ENCODE assay signal across 32 mouse cellular contexts in the genomic region with DNA sequence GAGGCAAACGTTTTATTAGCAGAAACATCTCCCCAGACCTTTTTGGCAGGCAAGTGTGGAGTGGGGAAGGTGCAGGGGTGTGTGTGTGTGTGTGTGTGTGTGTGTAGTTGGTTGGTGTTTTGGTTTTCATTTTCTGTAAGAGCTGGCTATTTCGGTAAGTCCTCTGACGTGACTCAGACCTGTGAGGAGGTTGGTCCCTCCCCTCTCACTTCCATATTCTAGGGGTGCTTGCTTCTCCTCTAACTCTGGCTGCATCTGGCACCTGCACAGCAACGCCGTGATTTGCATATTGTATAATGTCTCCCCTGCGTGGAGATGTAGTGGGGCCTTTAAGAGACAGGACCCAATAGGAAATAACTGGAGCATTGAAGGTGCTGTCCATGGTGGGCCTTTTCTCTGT. TPM values are rescaled to one million over a fixed set of nuclear protein-coding genes. Genes with fewer than 3 reads are reported as not detected.
DNase-seq lines count a peak whose midpoint lies in the region; ATAC-seq and TF ChIP-seq lines count a peak whose summit lies in the region.
"Had no signal": no experiment of that assay in that cellular context is flagged by ENCODE, and none has a peak within 500 bp of the region (broad histone marks: within the 10 kb centered on the region; RNA-seq: fewer than 3 reads in every experiment).

No protein-coding gene starts in this region.

- DNase-seq in embryonic facial prominence, embryonic 11.5 days (ENCODE audit: low spot score), result peak; percentile 21
- no peak for DNase-seq in embryonic facial prominence, embryonic 10.5 days (ENCODE audit: low spot score)
- DNase-seq in limb, embryonic 14.5 days (ENCODE audit: low spot score), result peak; percentile 22
- DNase-seq in limb, embryonic 10.5 days (ENCODE audit: low spot score), result no peak
- DNase-seq in CH12.LX (ENCODE audit: extremely low read depth), result peak; percentile 88
- DNase-seq in splenic B cell, adult 2 months (ENCODE audit: low read depth, low spot score), result peak; percentile 55
- DNase-seq in gastrocnemius, postnatal 4 days (ENCODE audit: low spot score in 2 of 2), result no peak
- no peak for DNase-seq in adrenal gland, postnatal 4 days (ENCODE audit: low spot score in 2 of 2)
- DNase-seq: adrenal gland, postnatal 14 days; cerebellum, adult 2 months; heart, postnatal 14 days; kidney, adult 2 months; liver, embryonic 13.5 days; lung, adult 18-20 months; midbrain, embryonic 14.5 days; retina, postnatal 1 day; thymus, adult 18-20 months; thymus, postnatal 25 days had no signal

- H3K79me2 ChIP-seq in CH12.LX (replicated peaks; ENCODE audit: control insufficient read depth, extremely low read depth, insufficient read depth, poor library complexity, severe bottlenecking), result no peaks in the 10 kb centered on the region

- H3K9ac ChIP-seq in embryonic facial prominence, embryonic 11.5 days (replicated peaks; ENCODE audit: low read length), result no peak overlapping the region
- no peak overlapping the region for H3K9ac ChIP-seq in limb, embryonic 14.5 days (ENCODE audit: low read depth, low read length, severe bottlenecking)
- H3K9ac ChIP-seq in CH12.LX (ENCODE audit: insufficient read depth, low read depth), result no peak overlapping the region
- H3K9ac ChIP-seq: embryonic facial prominence, embryonic 12.5 days; forebrain, embryonic 15.5 days; hindbrain, embryonic 15.5 days; limb, embryonic 15.5 days; liver, embryonic 13.5 days had no signal

- peak; percentile 88 for TF ChIP-seq EP300 in CH12.LX (IDR thresholded peaks at IDR 0.05; ENCODE audit: low read length)

- no peaks in the 10 kb centered on the region for H3K9me3 ChIP-seq in embryonic facial prominence, embryonic 11.5 days (replicated peaks; ENCODE audit: control insufficient read depth, low read length)
- H3K9me3 ChIP-seq in embryonic facial prominence, embryonic 10.5 days, result peaks cover 5% of the 10 kb centered on the region; the same call in 1 of the 2 replicates
- H3K9me3 ChIP-seq in limb, embryonic 14.5 days (ENCODE audit: control insufficient read depth, low read length), result peaks cover 3% of the 10 kb centered on the region
- H3K9me3 ChIP-seq in limb, embryonic 10.5 days (replicated peaks), result no peaks in the 10 kb centered on the region
- H3K9me3 ChIP-seq in CH12.LX (replicated peaks; ENCODE audit: low read length), result peaks cover 5% of the 10 kb centered on the region
- H3K9me3 ChIP-seq: embryonic facial prominence, embryonic 12.5 days; forebrain, embryonic 15.5 days; hindbrain, embryonic 15.5 days; limb, embryonic 15.5 days; liver, embryonic 13.5 days had no signal

- dilution Hi-C loops in CH12.LX (cut with MboI; ENCODE audit: extremely low pct_ligation_motif_present, extremely low pct_unique_long_range_greater_than_20kb, low sequenced_read_pairs), result no loop called here

- H3K4me3 ChIP-seq in embryonic facial prominence, embryonic 11.5 days (ENCODE audit: low read depth, low read length), result no peak overlapping the region
- H3K4me3 ChIP-seq in embryonic facial prominence, embryonic 10.5 days, result no peak overlapping the region
- H3K4me3 ChIP-seq in limb, embryonic 14.5 days (replicated peaks; ENCODE audit: low read length), result no peak overlapping the region
- H3K4me3 ChIP-seq in limb, embryonic 10.5 days, result no peak overlapping the region
- H3K4me3 ChIP-seq in CH12.LX (replicated peaks in 1 of 3; ENCODE audit: low read depth in 2 of 3, low read length in 2 of 3, poor library complexity in 1 of 3), result no peak overlapping the region
- H3K4me3 ChIP-seq: embryonic facial prominence, embryonic 12.5 days; forebrain, embryonic 10.5 days; forebrain, embryonic 15.5 days; hindbrain, embryonic 10.5 days; hindbrain, embryonic 15.5 days; limb, embryonic 15.5 days; liver, embryonic 13.5 days had no signal

- ATAC-seq in embryonic facial prominence, embryonic 11.5 days (replicated peaks; ENCODE audit: insufficient number of reproducible peaks, low FRiP score, low TSS enrichment, low read depth), result no peak
- no peak for ATAC-seq in limb, embryonic 14.5 days (ENCODE audit: low FRiP score, low read depth)
- ATAC-seq: forebrain, embryonic 15.5 days; lung, postnatal 0 days had no signal

- H3K4me2 ChIP-seq in embryonic facial prominence, embryonic 11.5 days (ENCODE audit: low read depth, low read length), result no peak overlapping the region
- no peak overlapping the region for H3K4me2 ChIP-seq in limb, embryonic 14.5 days (replicated peaks; ENCODE audit: low read depth, low read length, severe bottlenecking)
- H3K4me2 ChIP-seq in CH12.LX (ENCODE audit: insufficient read depth, low read depth, poor library complexity, severe bottlenecking), result peak overlapping the region; percentile 32
- H3K4me2 ChIP-seq: embryonic facial prominence, embryonic 12.5 days; forebrain, embryonic 15.5 days; hindbrain, embryonic 15.5 days; limb, embryonic 15.5 days; liver, embryonic 13.5 days had no signal

- no peaks in the 10 kb centered on the region for H3K36me3 ChIP-seq in embryonic facial prominence, embryonic 11.5 days (replicated peaks; ENCODE audit: control insufficient read depth, insufficient read depth, low read depth, low read length)
- no peaks in the 10 kb centered on the region for H3K36me3 ChIP-seq in embryonic facial prominence, embryonic 10.5 days (replicated peaks)
- H3K36me3 ChIP-seq in limb, embryonic 14.5 days (ENCODE audit: control insufficient read depth, insufficient read depth, low read length), result no peaks in the 10 kb centered on the region
- no peaks in the 10 kb centered on the region for H3K36me3 ChIP-seq in limb, embryonic 10.5 days
- H3K36me3 ChIP-seq in CH12.LX (replicated peaks in 1 of 2; ENCODE audit: control insufficient read depth in 1 of 2, insufficient read depth in 1 of 2, low read length in 1 of 2), result no peaks in the 10 kb centered on the region
- no peaks in the 10 kb centered on the region for H3K36me3 ChIP-seq in splenic B cell, adult 2 months (ENCODE audit: control insufficient read depth, insufficient read depth, low read length, poor library complexity, severe bottlenecking)
- H3K36me3 ChIP-seq: embryonic facial prominence, embryonic 12.5 days; forebrain, embryonic 10.5 days; forebrain, embryonic 15.5 days; hindbrain, embryonic 10.5 days; hindbrain, embryonic 15.5 days; limb, embryonic 15.5 days; liver, embryonic 13.5 days had no signal

- TF ChIP-seq CTCF in CH12.LX (conservative IDR thresholded peaks at IDR 0.05 in 1 of 2, IDR thresholded peaks at IDR 0.05 in 1 of 2; ENCODE audit: low read depth in 2 of 2, low read length in 2 of 2), result no peak

- no peaks in the 10 kb centered on the region for H3K27me3 ChIP-seq in embryonic facial prominence, embryonic 11.5 days (ENCODE audit: control insufficient read depth, insufficient read depth, low read length)
- no peaks in the 10 kb centered on the region for H3K27me3 ChIP-seq in embryonic facial prominence, embryonic 10.5 days (replicated peaks; ENCODE audit: low read depth, poor library complexity, severe bottlenecking)
- no peaks in the 10 kb centered on the region for H3K27me3 ChIP-seq in limb, embryonic 14.5 days (ENCODE audit: control insufficient read depth, insufficient read depth, low read length)
- no peaks in the 10 kb centered on the region for H3K27me3 ChIP-seq in limb, embryonic 10.5 days (ENCODE audit: low read depth, poor library complexity, severe bottlenecking)
- H3K27me3 ChIP-seq in CH12.LX (replicated peaks), result no peaks in the 10 kb centered on the region
- no peaks in the 10 kb centered on the region for H3K27me3 ChIP-seq in splenic B cell, adult 2 months (ENCODE audit: control insufficient read depth, insufficient read depth, low read length, poor library complexity, severe bottlenecking)
- H3K27me3 ChIP-seq: embryonic facial prominence, embryonic 12.5 days; forebrain, embryonic 15.5 days; hindbrain, embryonic 15.5 days; limb, embryonic 15.5 days; liver, embryonic 13.5 days had no signal

- no peak overlapping the region for H3K27ac ChIP-seq in embryonic facial prominence, embryonic 11.5 days (replicated peaks; ENCODE audit: low read depth, low read length)
- H3K27ac ChIP-seq in embryonic facial prominence, embryonic 10.5 days (replicated peaks), result no peak overlapping the region
- no peak overlapping the region for H3K27ac ChIP-seq in limb, embryonic 14.5 days (replicated peaks; ENCODE audit: low read depth, low read length)
- H3K27ac ChIP-seq in limb, embryonic 10.5 days, result no peak overlapping the region
- H3K27ac ChIP-seq in CH12.LX (ENCODE audit: insufficient read depth, low read depth), result no peak overlapping the region
- H3K27ac ChIP-seq: embryonic facial prominence, embryonic 12.5 days; forebrain, embryonic 10.5 days; forebrain, embryonic 15.5 days; hindbrain, embryonic 10.5 days; hindbrain, embryonic 15.5 days; limb, embryonic 15.5 days; liver, embryonic 13.5 days; macrophage had no signal

- in situ Hi-C loops in CH12.LX (cut with MboI; ENCODE audit: low pct_ligation_motif_present, low pct_unique_long_range_greater_than_20kb, low sequenced_read_pairs), result no loop called here

- no peaks in the 10 kb centered on the region for H3K4me1 ChIP-seq in embryonic facial prominence, embryonic 11.5 days (ENCODE audit: control insufficient read depth, insufficient read depth, low read length)
- H3K4me1 ChIP-seq in embryonic facial prominence, embryonic 10.5 days, result peaks cover 2% of the 10 kb centered on the region
- no peaks in the 10 kb centered on the region for H3K4me1 ChIP-seq in limb, embryonic 14.5 days (ENCODE audit: control insufficient read depth, insufficient read depth, low read length)
- H3K4me1 ChIP-seq in limb, embryonic 10.5 days, result peaks cover 3% of the 10 kb centered on the region
- H3K4me1 ChIP-seq in CH12.LX (ENCODE audit: control insufficient read depth in 1 of 2, insufficient read depth in 2 of 2), result peaks cover 18 to 35% of the 10 kb centered on the region in 2 experiments
- H3K4me1 ChIP-seq: embryonic facial prominence, embryonic 12.5 days; forebrain, embryonic 15.5 days; hindbrain, embryonic 15.5 days; limb, embryonic 15.5 days; liver, embryonic 13.5 days had no signal

- TF ChIP-seq RAD21 in CH12.LX (IDR thresholded peaks at IDR 0.05; ENCODE audit: low read depth, low read length), result no peak

- no peak for TF ChIP-seq POLR2A in limb, embryonic 14.5 days (IDR thresholded peaks at IDR 0.05; ENCODE audit: borderline replicate concordance, extremely low read depth, insufficient read depth, insufficient read length)
- no peak for TF ChIP-seq POLR2A in CH12.LX (IDR thresholded peaks at IDR 0.05; ENCODE audit: low read depth, low read length)

- WGBS in embryonic facial prominence, embryonic 11.5 days, result 73% methylated on average over 6 of the region's 6 CpGs
- WGBS in embryonic facial prominence, embryonic 10.5 days, result 68% methylated on average over 6 of the region's 6 CpGs
- 52% methylated on average over 6 of the region's 6 CpGs for WGBS in limb, embryonic 14.5 days
- 63% methylated on average over 6 of the region's 6 CpGs for WGBS in limb, embryonic 10.5 days

RNA-seq across cellular contexts. Expression of a gene that starts 31.1 kb away (rescaled TPM):
- 0.32 and 0.50 TPM in 2 replicates for polyA plus RNA-seq in embryonic facial prominence, embryonic 11.5 days (2014; fragmentation: Nextera tagmentation; extraction: Ambion mirVana)
- 0.44 and 0.52 TPM in 2 replicates for polyA plus RNA-seq in embryonic facial prominence, embryonic 10.5 days (2016; fragmentation: Nextera tagmentation; extraction: Ambion mirVana)
- polyA plus RNA-seq in limb, embryonic 14.5 days (2012; rRNA removed), result 1.5 and 1.6 TPM in 2 replicates
- 0.48 and 0.53 TPM in 2 replicates for polyA plus RNA-seq in limb, embryonic 14.5 days (2014; fragmentation: Nextera tagmentation; extraction: Ambion mirVana)
- not detected in 2 replicates for polyA plus RNA-seq in limb, embryonic 10.5 days (2016; fragmentation: Nextera tagmentation; extraction: Ambion mirVana)
- not detected in 2 replicates for total RNA-seq in CH12.LX (2012; rRNA removed)
- not detected in 2 replicates for total RNA-seq in CH12.LX (2014; rRNA removed)
- polyA plus RNA-seq in CH12.LX (2012; ENCODE audit: insufficient read length, low read depth), result not detected in 2 replicates
- 1 to 10 TPM; 1.8 to 2.3 TPM for total RNA-seq in gastrocnemius, postnatal 4 days (2021)
- total RNA-seq in adrenal gland, postnatal 4 days (2021), result 1 to 10 TPM; 4.8 to 6.9 TPM
- total RNA-seq: monocyte, adult 5-6 weeks had no signal
- polyA plus RNA-seq: forebrain, embryonic 10.5 days; liver, embryonic 13.5 days; macrophage had no signal

RNA-seq across cellular contexts. Expression of a gene that starts 37.7 kb away (rescaled TPM):
- 4.5 and 5.1 TPM in 2 replicates for polyA plus RNA-seq in embryonic facial prominence, embryonic 11.5 days (2014; fragmentation: Nextera tagmentation; extraction: Ambion mirVana)
- 3.6 and 9.3 TPM in 2 replicates for polyA plus RNA-seq in embryonic facial prominence, embryonic 10.5 days (2016; fragmentation: Nextera tagmentation; extraction: Ambion mirVana)
- 0.16 and 0.31 TPM in 2 replicates for polyA plus RNA-seq in limb, embryonic 14.5 days (2012; rRNA removed)
- polyA plus RNA-seq in limb, embryonic 14.5 days (2014; fragmentation: Nextera tagmentation; extraction: Ambion mirVana), result 0.14 TPM in 1 of 2 replicates, not detected in the other
- polyA plus RNA-seq in limb, embryonic 10.5 days (2016; fragmentation: Nextera tagmentation; extraction: Ambion mirVana), result not detected in 2 replicates
- total RNA-seq in CH12.LX (2012; rRNA removed) (not detected in 2 replicates), CH12.LX (2014; rRNA removed) (not detected in 2 replicates)
- not detected in 2 replicates for polyA plus RNA-seq in CH12.LX (2012; ENCODE audit: insufficient read length, low read depth)
- total RNA-seq in gastrocnemius, postnatal 4 days (2021), result not detected
- not detected for total RNA-seq in adrenal gland, postnatal 4 days (2021)
- total RNA-seq: adrenal gland, postnatal 14 days; gastrocnemius, adult 8-10 months; heart, adult 8-10 months; heart, postnatal 14 days; monocyte, adult 5-6 weeks had no signal
- polyA plus RNA-seq: intestine, embryonic 14.5 days; kidney, embryonic 16.5 days; limb, embryonic 15.5 days; liver, embryonic 13.5 days; macrophage; stomach, embryonic 16.5 days had no signal

Comparison
In these comparisons a context has a peak if more than half of its experiments do, and no peak if none do; other contexts are left out.
1. DNase-seq: peak in embryonic facial prominence, embryonic 11.5 days (single experiment), limb, embryonic 14.5 days (single experiment), CH12.LX (single experiment) and splenic B cell, adult 2 months (single experiment); none in embryonic facial prominence, embryonic 10.5 days (single experiment), limb, embryonic 10.5 days (single experiment), gastrocnemius, postnatal 4 days (0 of 2) and adrenal gland, postnatal 4 days (0 of 2).